Mouse (Mus musculus) left cerebral cortex, adult 2 months (tissue): ENCODE measurements around the gene Btg2. TPM values are rescaled to one million over a fixed set of nuclear protein-coding genes. Genes with fewer than 3 reads are reported as not detected.

ENCODE experiments used
- DNase-seq, 2 experiments: peaks; one replicate each; pipeline ENCODE4 v3.0.0; 2021 to 2022; ENCODE audit warnings: low spot score in 2 of 2, mixed read lengths in 1 of 2; ENCODE audit errors: extremely low spot score in 1 of 2
- H3K27ac ChIP-seq: fragments of 200-600 bp; 2 replicates; pipeline ENCODE4 v1.8.1; 2022
- H3K4me3 ChIP-seq: fragments of 200-600 bp; 2 replicates; pipeline ENCODE4 v1.8.1; 2022
- CTCF ChIP-seq: fragments of 200-600 bp; IDR thresholded peaks from 2 replicates; pipeline ENCODE4 v1.8.1; 2022; ENCODE audit warnings: antibody characterized with exemption, mild to moderate bottlenecking, moderate library complexity
- intact Hi-C: fragments of 180-260 bp; cut with DNase I; formaldehyde crosslinking; loops from one replicate; pipeline ENCODE4 v1.15.1; 2025
- long read RNA-seq, 2 experiments: library from polyadenylated mRNA; stranded (forward); transcript quantifications; one replicate each; pipeline ENCODE4 v2.0.0; 2021; ENCODE audit warnings: borderline mapping rate in 2 of 2
- total RNA-seq, 2 experiments: library from RNA; stranded (reverse); gene quantifications; 2 replicates each; pipeline ENCODE4 v1.2.3; 2021

The Btg2 gene
- 10 to 100 TPM; 26.2 to 28.3 TPM for total RNA-seq
- long read RNA-seq, experiment 1, transcript Btg2-201 (2 exons, 2,743 nt), result major isoform, 8 of 8 reads
- long read RNA-seq, experiment 1, partial matches to known transcripts, result 0 of 8 reads
- long read RNA-seq, experiment 1, other reads (novel, unspliced or antisense), result 0 of 8 reads
- long read RNA-seq, experiment 2, transcript Btg2-201 (2 exons, 2,743 nt), result major isoform, 9 of 9 reads
- long read RNA-seq, experiment 2, partial matches to known transcripts, result 0 of 9 reads
- long read RNA-seq, experiment 2, other reads (novel, unspliced or antisense), result 0 of 9 reads

- DNase-seq, result peak; percentile 96 to 97
- TF ChIP-seq CTCF, result no peak
- H3K27ac ChIP-seq, result peak within 1 kb of the TSS; percentile 99
- peak within 1 kb of the TSS; percentile 79 for H3K4me3 ChIP-seq
- intact Hi-C loops, result loop anchor here (1.0 kb wide), 3 partner anchors 14 to 19 kb away; no protein-coding TSS in a partner anchor
These were observed at the start of gene Btg2 for GRCm38 (mm10) chr1:134078802-134079476. Gene Btg2 (minus strand): TSS chr1:134079120.

DNA sequence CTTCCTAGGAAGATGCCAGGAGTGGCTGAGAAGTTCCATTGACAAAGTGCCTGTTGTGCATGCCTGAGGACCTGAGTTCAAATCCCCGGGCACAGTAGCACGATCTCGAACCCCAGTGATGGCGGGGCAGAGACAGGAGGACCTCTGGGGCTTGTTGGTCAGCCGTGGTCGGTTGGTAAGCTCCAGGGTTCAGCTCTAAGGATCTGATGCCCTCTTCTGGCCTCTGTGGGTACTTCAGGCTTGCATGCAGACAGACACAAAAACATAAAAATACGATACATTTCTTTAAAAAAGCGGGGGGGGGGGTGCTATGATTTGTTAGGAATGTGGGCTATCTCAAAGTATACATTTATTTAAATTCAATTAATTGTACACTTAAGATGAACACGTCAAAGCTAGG lies 43.3 kb upstream of the Btg2 start:
- Histone ChIP-seq H3K4me3 (no peak overlapping the region), H3K27ac (no peak overlapping the region)
- no peak for DNase-seq
- intact Hi-C loops, result no loop called here
- peak; percentile 37 for TF ChIP-seq CTCF

GRCm38 (mm10) chr1:134120179-134120578 lies 41.3 kb upstream of the Btg2 start:
- H3K27ac ChIP-seq, result no peak overlapping the region
- H3K4me3 ChIP-seq, result no peak overlapping the region
- intact Hi-C loops, result loop anchor here (1.0 kb wide), 1 partner anchor 212 kb away; the partner anchor contains the start of gene Ppfia4
- peak; percentile 83 to 93 for DNase-seq
- peak; percentile 98 for TF ChIP-seq CTCF

- intact Hi-C loops, result no loop called here
- Histone ChIP-seq H3K27ac (no peak overlapping the region), H3K4me3 (no peak overlapping the region)
- DNase-seq, result no peak
- TF ChIP-seq CTCF, result no peak
These were observed 38.2 kb upstream of the Btg2 start for GRCm38 (mm10) chr1:134117110-134117509.

GRCm38 (mm10) chr1:134115424-134115823 lies 36.5 kb upstream of the Btg2 start:
- intact Hi-C loops, result no loop called here
- no peak for DNase-seq
- H3K27ac ChIP-seq, result no peak overlapping the region
- no peak for TF ChIP-seq CTCF
- no peak overlapping the region for H3K4me3 ChIP-seq

- intact Hi-C loops, result no loop called here
- Histone ChIP-seq H3K27ac (no peak overlapping the region), H3K4me3 (no peak overlapping the region)
- no peak for DNase-seq
- no peak for TF ChIP-seq CTCF
These were observed 35.8 kb upstream of the Btg2 start for GRCm38 (mm10) chr1:134114730-134115129.

GRCm38 (mm10) chr1:134114018-134114417 lies 35.1 kb upstream of the Btg2 start:
- intact Hi-C loops, result no loop called here
- H3K4me3 ChIP-seq, result no peak overlapping the region
- no peak for DNase-seq
- no peak overlapping the region for H3K27ac ChIP-seq
- TF ChIP-seq CTCF, result no peak

- no peak overlapping the region for H3K4me3 ChIP-seq
- TF ChIP-seq CTCF, result no peak
- intact Hi-C loops, result no loop called here
- no peak overlapping the region for H3K27ac ChIP-seq
- no peak for DNase-seq
These were observed 34.6 kb upstream of the Btg2 start for GRCm38 (mm10) chr1:134113560-134113959.

- DNase-seq, result no peak
- H3K27ac ChIP-seq, result no peak within 1 kb of the TSS
- no peak within 1 kb of the TSS for H3K4me3 ChIP-seq
- intact Hi-C loops, result no loop called here
- no peak for TF ChIP-seq CTCF
These were observed 32.1 kb upstream of the Btg2 start, which contains the start of gene Chit1 for GRCm38 (mm10) chr1:134110979-134111378. Gene Chit1 (plus strand): TSS chr1:134111242.

- DNase-seq, result no peak
- no peak overlapping the region for H3K27ac ChIP-seq
- no peak for TF ChIP-seq CTCF
- intact Hi-C loops, result no loop called here
- no peak overlapping the region for H3K4me3 ChIP-seq
These were observed 31.5 kb upstream of the Btg2 start for GRCm38 (mm10) chr1:134110449-134110848.

DNA sequence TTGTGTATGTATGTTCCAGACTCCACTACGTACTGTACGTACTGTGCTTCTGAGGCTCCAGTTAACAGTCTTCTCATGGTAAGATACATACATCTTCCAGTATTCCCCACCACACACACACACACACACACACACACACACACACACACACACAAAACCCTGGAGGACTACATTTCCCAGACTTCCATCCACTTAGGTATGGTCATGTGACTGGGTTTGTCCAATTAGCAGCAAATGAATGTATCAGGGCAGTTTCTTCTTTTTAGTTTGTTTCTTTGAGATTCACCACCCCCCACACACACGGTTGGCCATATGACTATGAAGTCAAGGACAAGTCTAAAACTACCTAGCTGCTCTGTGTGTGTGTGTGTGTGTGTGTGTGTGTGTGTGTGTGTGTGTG lies 31.1 kb upstream of the Btg2 start:
- intact Hi-C loops, result no loop called here
- no peak for DNase-seq
- no peak for TF ChIP-seq CTCF
- Histone ChIP-seq H3K4me3 (no peak overlapping the region), H3K27ac (no peak overlapping the region)

DNA sequence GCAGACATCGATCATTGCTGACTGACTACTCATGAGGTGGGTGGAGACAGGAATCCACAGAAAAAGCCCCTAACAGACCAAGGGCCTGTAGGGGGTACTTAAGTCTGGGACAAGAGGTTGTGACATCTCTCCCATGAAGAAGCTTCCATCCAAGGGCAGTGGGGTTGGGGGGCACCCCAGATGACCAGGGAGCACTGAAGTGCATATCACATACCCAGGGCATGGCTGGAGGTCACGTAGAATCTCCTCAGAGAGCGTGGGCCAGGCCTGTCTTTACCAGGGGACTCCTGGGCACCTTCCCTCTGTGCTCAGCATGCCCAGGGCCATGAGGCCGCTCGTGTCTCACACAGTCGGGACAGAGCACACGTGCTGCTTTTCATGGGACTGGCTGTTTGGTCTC lies 28.9 kb upstream of the Btg2 start:
- Histone ChIP-seq H3K27ac (no peak overlapping the region), H3K4me3 (no peak overlapping the region)
- no peak for DNase-seq
- no peak for TF ChIP-seq CTCF
- intact Hi-C loops, result loop anchor here (2.0 kb wide), 1 partner anchor 197 kb away; no protein-coding TSS in a partner anchor

- peak; percentile 89 for TF ChIP-seq CTCF
- DNase-seq, result peak; percentile 60 to 72
- no peak overlapping the region for H3K27ac ChIP-seq
- no peak overlapping the region for H3K4me3 ChIP-seq
- intact Hi-C loops, result loop anchor here (1.0 to 2.0 kb wide), 2 partner anchors 53 to 196 kb away; no protein-coding TSS in a partner anchor
These were observed 27.8 kb upstream of the Btg2 start for GRCm38 (mm10) chr1:134106719-134107118.
